Mouse (Mus musculus): ENCODE data around the gene Gfer.

DNA sequence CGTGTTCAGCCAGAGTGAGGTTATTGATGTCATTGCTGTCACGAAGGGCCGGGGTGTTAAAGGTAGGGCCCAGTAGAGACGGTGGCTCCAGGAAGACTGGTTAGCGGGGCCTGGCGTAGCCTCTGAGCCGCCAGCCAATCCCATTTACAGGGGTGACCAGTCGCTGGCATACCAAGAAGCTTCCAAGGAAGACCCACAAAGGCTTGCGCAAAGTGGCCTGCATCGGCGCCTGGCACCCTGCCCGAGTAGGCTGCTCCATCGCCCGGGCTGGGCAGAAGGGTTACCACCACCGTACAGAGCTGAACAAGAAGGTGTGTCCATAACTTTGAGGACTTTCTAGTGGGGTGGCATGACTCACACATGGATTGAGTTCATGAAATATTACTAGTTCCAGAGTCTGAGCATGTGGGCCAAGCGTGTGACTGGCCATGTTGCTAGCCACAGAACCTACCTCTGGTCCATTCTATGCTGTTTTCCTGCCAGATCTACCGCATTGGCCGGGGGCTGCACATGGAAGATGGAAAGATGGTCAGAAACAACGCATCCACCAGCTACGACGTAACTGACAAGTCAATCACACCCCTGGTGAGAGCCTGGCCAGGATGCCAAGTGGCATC, 37.6 kb upstream of the Gfer start:
- no peak for TF ChIP-seq TAL1 (conservative IDR thresholded peaks at IDR 0.05; ENCODE audit: low read depth, low read length)
- no peak for TF ChIP-seq CTCF (IDR thresholded peaks at IDR 0.05; ENCODE audit: low read depth, low read length)
- TF ChIP-seq POLR2AphosphoS5 (IDR thresholded peaks at IDR 0.05; ENCODE audit: insufficient replicate concordance, low read depth, low read length) = no peak
- no peak for TF ChIP-seq GATA1 (IDR thresholded peaks at IDR 0.05; ENCODE audit: borderline replicate concordance, low read length)
